Mouse (Mus musculus) embryo, embryonic 10.5 days (tissue): ENCODE data around the gene Sat1.
"Not testable (repeated sequence)": the region's sequence is repeated elsewhere in the genome, so short reads cannot be mapped to it uniquely, and the experiment has no call there.

Source experiments
- DNase-seq: peaks from one replicate; pipeline ENCODE4 v3.0.0-alpha.2; 2015; ENCODE audit warnings: low spot score

The Sat1 gene

GRCm38 (mm10) chrX:155216271-155216670, at the start of gene Sat1:
Sat1 (minus strand) TSS chrX:155216449.
- DNase-seq = peak; percentile 91

GRCm38 (mm10) chrX:155262915-155263252, 46.6 kb upstream of the Sat1 start:
- DNase-seq = peak; percentile 1

- DNase-seq = peak; percentile 84
Measured at GRCm38 (mm10) chrX:155262235-155262914, 46.1 kb upstream of the Sat1 start, which contains the start of gene Acot9. Acot9 (plus strand) TSS chrX:155262443.

GRCm38 (mm10) chrX:155256856-155257255, 40.6 kb upstream of the Sat1 start:
- DNase-seq = no peak

GRCm38 (mm10) chrX:155218277-155218676, 2.0 kb upstream of the Sat1 start:
- no peak for DNase-seq

GRCm38 (mm10) chrX:155215501-155216248, 574 bp downstream of the Sat1 start:
- peak; percentile 18 for DNase-seq

- DNase-seq = no peak
Measured at GRCm38 (mm10) chrX:155214291-155215136, 1.7 kb downstream of the Sat1 start.

GRCm38 (mm10) chrX:155208671-155209070, 7.6 kb downstream of the Sat1 start:
- DNase-seq = peak; percentile 30

- DNase-seq = not testable (repeated sequence)
Measured at GRCm38 (mm10) chrX:155205436-155205835, 10.8 kb downstream of the Sat1 start.

- DNase-seq = no peak
Measured at GRCm38 (mm10) chrX:155202406-155203305, 13.6 kb downstream of the Sat1 start.

- DNase-seq = no peak
Measured at GRCm38 (mm10) chrX:155201799-155202198, 14.4 kb downstream of the Sat1 start.

GRCm38 (mm10) chrX:155194979-155195378, 21.3 kb downstream of the Sat1 start:
- no peak for DNase-seq

GRCm38 (mm10) chrX:155193732-155194443, 22.4 kb downstream of the Sat1 start:
- DNase-seq = no peak

- no peak for DNase-seq
Measured at GRCm38 (mm10) chrX:155191941-155192340, 24.3 kb downstream of the Sat1 start.

- DNase-seq = no peak
Measured at GRCm38 (mm10) chrX:155177640-155178039, 38.6 kb downstream of the Sat1 start.

GRCm38 (mm10) chrX:155177230-155177629, 39.0 kb downstream of the Sat1 start:
- no peak for DNase-seq

- DNase-seq = no peak
Measured at GRCm38 (mm10) chrX:155175568-155175967, 40.7 kb downstream of the Sat1 start.

GRCm38 (mm10) chrX:155172310-155172709, 43.9 kb downstream of the Sat1 start:
- DNase-seq = no peak

- no peak for DNase-seq
Measured at GRCm38 (mm10) chrX:155171754-155172153, 44.5 kb downstream of the Sat1 start.

GRCm38 (mm10) chrX:155169886-155170285, 46.4 kb downstream of the Sat1 start:
- DNase-seq = no peak

GRCm38 (mm10) chrX:155167667-155168066, 48.6 kb downstream of the Sat1 start:
- no peak for DNase-seq
